Mouse (Mus musculus): ENCODE results near the gene Zfp931. TPM values are rescaled to one million over a fixed set of nuclear protein-coding genes. Genes with fewer than 3 reads are reported as not detected.

The Zfp931 gene
- polyA plus RNA-seq (2014; fragmentation: Illumina TruSeq; extraction: RNeasy Lipid Tissue Mini Kit (QIAGEN cat#74804); ENCODE audit: low read depth, low replicate concordance) = 66.1 TPM

GRCm38 (mm10) chr2:178078166-178078717 is at the start of gene Zfp931:
TSS of gene Zfp931 (minus strand) at chr2:178078476.

GRCm38 (mm10) chr2:178118801-178119560 is 40.7 kb upstream of the Zfp931 start, which contains the start of gene Phactr3:
TSS of gene Phactr3 (plus strand) at chr2:178118975.

GRCm38 (mm10) chr2:178023011-178023611 is 55.2 kb downstream of the Zfp931 start, which contains the start of gene Zfp971:
TSS of gene Zfp971 (plus strand) at chr2:178023284.

Other genes starting within 250 kb of the Zfp931 start
- 107 TPM for gene Gm14325, start 238.1 kb downstream of the Zfp931 start, polyA plus RNA-seq (2014; fragmentation: Illumina TruSeq; extraction: RNeasy Lipid Tissue Mini Kit (QIAGEN cat#74804); ENCODE audit: low read depth, low replicate concordance)
- 3.1 TPM for gene Gm14327, start 181.4 kb downstream of the Zfp931 start, polyA plus RNA-seq (2014; fragmentation: Illumina TruSeq; extraction: RNeasy Lipid Tissue Mini Kit (QIAGEN cat#74804); ENCODE audit: low read depth, low replicate concordance)
- 3.2 TPM for gene Zfp972, start 152.9 kb downstream of the Zfp931 start, polyA plus RNA-seq (2014; fragmentation: Illumina TruSeq; extraction: RNeasy Lipid Tissue Mini Kit (QIAGEN cat#74804); ENCODE audit: low read depth, low replicate concordance)
- gene Gm14326, start 121.2 kb downstream of the Zfp931 start, polyA plus RNA-seq (2014; fragmentation: Illumina TruSeq; extraction: RNeasy Lipid Tissue Mini Kit (QIAGEN cat#74804); ENCODE audit: low read depth, low replicate concordance) = 74.3 TPM
- 87.3 TPM for gene Zfp971, start 55.2 kb downstream of the Zfp931 start, polyA plus RNA-seq (2014; fragmentation: Illumina TruSeq; extraction: RNeasy Lipid Tissue Mini Kit (QIAGEN cat#74804); ENCODE audit: low read depth, low replicate concordance)
- gene Phactr3, start 40.5 kb upstream of the Zfp931 start, polyA plus RNA-seq (2014; fragmentation: Illumina TruSeq; extraction: RNeasy Lipid Tissue Mini Kit (QIAGEN cat#74804); ENCODE audit: low read depth, low replicate concordance) = 1.2 TPM

Data from sigmoid colon, adult 10 weeks (tissue).